Mouse (Mus musculus): Measurements from ENCODE around the gene Ltb4r1. TPM values are rescaled to one million over a fixed set of nuclear protein-coding genes. Genes with fewer than 3 reads are reported as not detected.

Gene Ltb4r1
- polyA plus RNA-seq, 1 experiment from 2014 or later, result not detected

GRCm38 (mm10) chr14:55777176-55777575, 11.4 kb downstream of the Ltb4r1 start:
- no peaks in the 10 kb centered on the region for H3K9me3 ChIP-seq
- H3K9ac ChIP-seq (replicated peaks), result no peak overlapping the region
- no peaks in the 10 kb centered on the region for H3K36me3 ChIP-seq
- WGBS, result 57% methylated on average over 3 of the region's 3 CpGs
- no peak overlapping the region for H3K4me2 ChIP-seq (replicated peaks)
- no peak overlapping the region for H3K27ac ChIP-seq (replicated peaks)
- ATAC-seq (replicated peaks), result no peak
- no peaks in the 10 kb centered on the region for H3K4me1 ChIP-seq
- peaks cover 8% of the 10 kb centered on the region for H3K27me3 ChIP-seq
- H3K4me3 ChIP-seq, result no peak overlapping the region

- 89% methylated on average over 11 of the region's 11 CpGs for WGBS
- no peaks in the 10 kb centered on the region for H3K36me3 ChIP-seq
- peaks cover 15% of the 10 kb centered on the region for H3K27me3 ChIP-seq
- no peaks in the 10 kb centered on the region for H3K4me1 ChIP-seq
- no peak overlapping the region for H3K4me2 ChIP-seq (replicated peaks)
- H3K27ac ChIP-seq (replicated peaks), result no peak overlapping the region
- no peaks in the 10 kb centered on the region for H3K9me3 ChIP-seq
- H3K4me3 ChIP-seq, result no peak overlapping the region
- no peak for ATAC-seq (replicated peaks)
- no peak overlapping the region for H3K9ac ChIP-seq (replicated peaks)
These were observed 12.0 kb downstream of the Ltb4r1 start for GRCm38 (mm10) chr14:55777806-55778205.

GRCm38 (mm10) chr14:55778686-55779085, 12.9 kb downstream of the Ltb4r1 start:
- H3K27me3 ChIP-seq, result peaks cover 23% of the 10 kb centered on the region
- WGBS, result 92% methylated on average over 15 of the region's 15 CpGs
- no peaks in the 10 kb centered on the region for H3K9me3 ChIP-seq
- no peaks in the 10 kb centered on the region for H3K36me3 ChIP-seq
- H3K9ac ChIP-seq (replicated peaks), result no peak overlapping the region
- ATAC-seq (replicated peaks), result no peak
- H3K4me3 ChIP-seq, result no peak overlapping the region
- H3K4me2 ChIP-seq (replicated peaks), result no peak overlapping the region
- H3K4me1 ChIP-seq, result peaks cover 7% of the 10 kb centered on the region
- H3K27ac ChIP-seq (replicated peaks), result no peak overlapping the region

GRCm38 (mm10) chr14:55779656-55780055, 13.9 kb downstream of the Ltb4r1 start:
- Histone ChIP-seq H3K4me2 (replicated peaks) (no peak overlapping the region), H3K27ac (replicated peaks) (no peak overlapping the region), H3K9me3 (no peaks in the 10 kb centered on the region), H3K4me3 (no peak overlapping the region), H3K27me3 (peaks cover 33% of the 10 kb centered on the region), H3K9ac (replicated peaks) (no peak overlapping the region), H3K36me3 (no peaks in the 10 kb centered on the region), H3K4me1 (peaks cover 12% of the 10 kb centered on the region)
- ATAC-seq (replicated peaks), result no peak
- 74% methylated on average over 16 of the region's 16 CpGs for WGBS

GRCm38 (mm10) chr14:55780736-55781135, 15.0 kb downstream of the Ltb4r1 start:
- no peak overlapping the region for H3K4me2 ChIP-seq (replicated peaks)
- H3K27ac ChIP-seq (replicated peaks), result no peak overlapping the region
- no peak overlapping the region for H3K9ac ChIP-seq (replicated peaks)
- H3K27me3 ChIP-seq, result peaks cover 43% of the 10 kb centered on the region
- H3K9me3 ChIP-seq, result no peaks in the 10 kb centered on the region
- WGBS, result 82% methylated on average over 11 of the region's 11 CpGs
- H3K4me3 ChIP-seq, result no peak overlapping the region
- ATAC-seq (replicated peaks), result no peak
- no peaks in the 10 kb centered on the region for H3K36me3 ChIP-seq
- H3K4me1 ChIP-seq, result peaks cover 12% of the 10 kb centered on the region

- H3K9me3 ChIP-seq, result no peaks in the 10 kb centered on the region
- peak overlapping the region; percentile 28 for H3K4me2 ChIP-seq (replicated peaks)
- H3K9ac ChIP-seq (replicated peaks), result no peak overlapping the region
- no peaks in the 10 kb centered on the region for H3K36me3 ChIP-seq
- ATAC-seq (replicated peaks), result peak; percentile 70
- 0 out of 2 replicates have a peak overlapping the region, but pooled peaks have one; percentile 9 for H3K4me3 ChIP-seq
- H3K27me3 ChIP-seq, result peaks cover 48% of the 10 kb centered on the region
- 15% methylated on average over 14 of the region's 14 CpGs for WGBS
- H3K4me1 ChIP-seq, result peaks cover 12% of the 10 kb centered on the region
- H3K27ac ChIP-seq (replicated peaks), result no peak overlapping the region
These were observed 15.5 kb downstream of the Ltb4r1 start for GRCm38 (mm10) chr14:55781310-55781709.

- Histone ChIP-seq H3K9ac (replicated peaks) (no peak overlapping the region), H3K27ac (replicated peaks) (no peak overlapping the region), H3K4me1 (peaks cover 12% of the 10 kb centered on the region), H3K9me3 (no peaks in the 10 kb centered on the region), H3K4me3 (no peak overlapping the region), H3K27me3 (peaks cover 59% of the 10 kb centered on the region), H3K4me2 (replicated peaks) (no peak overlapping the region), H3K36me3 (no peaks in the 10 kb centered on the region)
- WGBS, result 52% methylated on average over 9 of the region's 9 CpGs
- no peak for ATAC-seq (replicated peaks)
These were observed 16.7 kb downstream of the Ltb4r1 start for GRCm38 (mm10) chr14:55782361-55782960.

- H3K9ac ChIP-seq (replicated peaks), result peak overlapping the region; percentile 10; the same call in 1 of the 2 replicates
- peaks cover 14% of the 10 kb centered on the region for H3K4me1 ChIP-seq
- ATAC-seq (replicated peaks), result no peak
- no peaks in the 10 kb centered on the region for H3K36me3 ChIP-seq
- peak overlapping the region; percentile 41 for H3K4me2 ChIP-seq (replicated peaks)
- H3K27me3 ChIP-seq, result peaks cover 68% of the 10 kb centered on the region
- WGBS, result 3% methylated on average over 31 of the region's 31 CpGs
- no peaks in the 10 kb centered on the region for H3K9me3 ChIP-seq
- H3K4me3 ChIP-seq, result peak overlapping the region; percentile 26
- H3K27ac ChIP-seq (replicated peaks), result no peak overlapping the region; the same call in 1 of the 2 replicates
These were observed 17.6 kb downstream of the Ltb4r1 start for GRCm38 (mm10) chr14:55783171-55783957.

- no peaks in the 10 kb centered on the region for H3K9me3 ChIP-seq
- WGBS, result 3% methylated on average over 13 of the region's 13 CpGs
- peak within 1 kb of the TSS; percentile 26 for H3K4me3 ChIP-seq
- H3K27me3 ChIP-seq, result peaks cover 73% of the 10 kb centered on the region
- H3K4me1 ChIP-seq, result peaks cover 15% of the 10 kb centered on the region
- no peak within 1 kb of the TSS; the same call in 1 of the 2 replicates for H3K27ac ChIP-seq (replicated peaks)
- H3K36me3 ChIP-seq, result no peaks in the 10 kb centered on the region
- peak within 1 kb of the TSS; percentile 41 for H3K4me2 ChIP-seq (replicated peaks)
- ATAC-seq (replicated peaks), result no peak
- H3K9ac ChIP-seq (replicated peaks), result peak within 1 kb of the TSS; percentile 10; the same call in 1 of the 2 replicates
These were observed 18.1 kb downstream of the Ltb4r1 start, which contains the start of gene Adcy4 for GRCm38 (mm10) chr14:55783958-55784235. Gene Adcy4, minus strand, starts transcription at chr14:55784095.

- WGBS, result 26% methylated on average over 6 of the region's 6 CpGs
- no peak for ATAC-seq (replicated peaks)
- Histone ChIP-seq H3K9ac (replicated peaks) (no peak overlapping the region), H3K27ac (replicated peaks) (no peak overlapping the region), H3K36me3 (no peaks in the 10 kb centered on the region), H3K4me3 (no peak overlapping the region), H3K4me1 (peaks cover 15% of the 10 kb centered on the region), H3K9me3 (no peaks in the 10 kb centered on the region), H3K27me3 (peaks cover 82% of the 10 kb centered on the region), H3K4me2 (replicated peaks) (no peak overlapping the region)
These were observed 19.4 kb downstream of the Ltb4r1 start for GRCm38 (mm10) chr14:55785195-55785594.

- no peak overlapping the region for H3K27ac ChIP-seq (replicated peaks)
- H3K4me3 ChIP-seq, result no peak overlapping the region
- H3K4me2 ChIP-seq (replicated peaks), result no peak overlapping the region
- H3K9ac ChIP-seq (replicated peaks), result no peak overlapping the region
- peaks cover 74% of the 10 kb centered on the region for H3K27me3 ChIP-seq
- H3K36me3 ChIP-seq, result no peaks in the 10 kb centered on the region
- 40% methylated on average over 11 of the region's 11 CpGs for WGBS
- no peak for ATAC-seq (replicated peaks)
- peaks cover 15% of the 10 kb centered on the region for H3K4me1 ChIP-seq
- H3K9me3 ChIP-seq, result no peaks in the 10 kb centered on the region
These were observed 22.0 kb downstream of the Ltb4r1 start for GRCm38 (mm10) chr14:55787731-55788130.

- Histone ChIP-seq H3K27me3 (peaks cover 67% of the 10 kb centered on the region), H3K4me1 (peaks cover 11% of the 10 kb centered on the region), H3K4me3 (0 out of 2 replicates have a peak within 1 kb of the TSS, but pooled peaks have one; percentile 6), H3K36me3 (no peaks in the 10 kb centered on the region), H3K9me3 (no peaks in the 10 kb centered on the region), H3K27ac (replicated peaks) (no peak within 1 kb of the TSS), H3K4me2 (replicated peaks) (peak within 1 kb of the TSS; percentile 18), H3K9ac (replicated peaks) (no peak within 1 kb of the TSS)
- WGBS, result 6% methylated on average over 40 of the region's 40 CpGs
- ATAC-seq (replicated peaks), result no peak
These were observed 22.7 kb downstream of the Ltb4r1 start, which contains the start of gene Ripk3 for GRCm38 (mm10) chr14:55788256-55789050. Gene Ripk3, minus strand, starts transcription at chr14:55788865.
